Mouse (Mus musculus) liver, adult 2 months (tissue): Measurements from ENCODE around the gene Ddx54.

Experiments used
- CTCF ChIP-seq: fragments of 200-500 bp; IDR thresholded peaks from 2 replicates; pipeline ENCODE4 v1.5.1; 2011; ENCODE audit warnings: low read depth, low read length, control low read depth
- POLR2A ChIP-seq: fragments of 200-500 bp; IDR thresholded peaks from 2 replicates; pipeline ENCODE4 v1.6.1; 2011; ENCODE audit warnings: low read length, control low read depth; ENCODE audit not compliant: insufficient read depth; ENCODE audit errors: extremely low read depth

GRCm38 (mm10) chr5:120609246-120609775 lies 3.2 kb upstream of the Ddx54 start:
- no peak for TF ChIP-seq CTCF
- TF ChIP-seq POLR2A = no peak
